Mouse (Mus musculus): ENCODE measurements at regions not wholly inside any gene's neighbourhood (a gene's known extent, or its start where the extent isn't known, plus 50 kb on each side); places are given as distances from the start of the nearest gene placed in this dataset.

DNA sequence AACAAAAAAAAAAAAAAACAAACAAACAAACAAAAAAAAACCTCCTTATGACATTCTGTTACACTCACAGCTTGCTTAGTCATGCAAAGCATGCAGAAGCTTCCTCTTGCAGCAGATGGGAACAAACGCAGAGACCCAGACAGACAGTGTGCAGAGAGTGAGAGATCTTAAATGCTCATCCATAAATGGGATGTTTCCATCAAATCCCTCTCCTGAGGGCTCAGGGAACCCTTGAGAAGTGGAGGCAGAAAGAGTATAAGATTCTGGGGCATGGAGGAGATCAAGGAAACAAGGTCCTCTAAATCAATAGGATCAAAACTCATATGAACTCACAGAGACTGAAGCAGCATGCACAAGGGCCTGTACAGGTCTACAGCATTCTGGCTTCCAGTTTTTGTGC, 52.5 kb downstream of the Adm start:
- Histone ChIP-seq H3K27me3 (ENCODE audit: control insufficient read depth in 1 of 2, insufficient read depth in 2 of 2, low read length in 2 of 2) (peaks cover 0 to 1% of the 10 kb centered on the region in 2 experiments; a peak in 2 of 4 replicates), H3K4me3 (ENCODE audit: control insufficient read depth in 1 of 2, insufficient read depth in 1 of 2, low read depth in 2 of 2, low read length in 2 of 2) (no peak overlapping the region), H3K27ac (ENCODE audit: control insufficient read depth, low read depth, low read length) (no peak overlapping the region), H3K36me3 (ENCODE audit: control insufficient read depth in 1 of 2, insufficient read depth in 2 of 2, low read length in 2 of 2) (no peaks in the 10 kb centered on the region), H3K9ac (ENCODE audit: control insufficient read depth, low read depth, low read length, poor library complexity, severe bottlenecking) (no peak overlapping the region), H3K79me2 (ENCODE audit: control insufficient read depth, insufficient read depth, low read length, poor library complexity) (no peaks in the 10 kb centered on the region), H3K9me3 (replicated peaks; ENCODE audit: insufficient read depth, low read length) (no peaks in the 10 kb centered on the region), H3K4me1 (ENCODE audit: control insufficient read depth in 1 of 2, insufficient read depth in 2 of 2, low read length in 2 of 2) (no peaks in the 10 kb centered on the region)
- no peak for DNase-seq (ENCODE audit: low read depth, low spot score)
- TF ChIP-seq MYC (IDR thresholded peaks at IDR 0.05; ENCODE audit: low read depth, low read length) (no peak), CHD1 (IDR thresholded peaks at IDR 0.05; ENCODE audit: low read depth, low read length) (no peak), GATA1 (IDR thresholded peaks at IDR 0.05; ENCODE audit: low read depth, low read length) (no peak), ELF1 (IDR thresholded peaks at IDR 0.05; ENCODE audit: low read depth, low read length) (no peak), GABPA (IDR thresholded peaks at IDR 0.05; ENCODE audit: low read depth, low read length) (no peak), ZKSCAN1 (IDR thresholded peaks at IDR 0.05; ENCODE audit: low read depth, low read length) (no peak), MYB (IDR thresholded peaks at IDR 0.05; ENCODE audit: low read depth, low read length) (no peak), TBP (IDR thresholded peaks at IDR 0.05; ENCODE audit: low read depth, low read length) (no peak), RAD21 (IDR thresholded peaks at IDR 0.05; ENCODE audit: low read depth, low read length) (no peak), HCFC1 (IDR thresholded peaks at IDR 0.05; ENCODE audit: low read depth, low read length) (no peak), MAFK (IDR thresholded peaks at IDR 0.05; ENCODE audit: borderline replicate concordance, low read depth, low read length) (no peak), RCOR1 (IDR thresholded peaks at IDR 0.05; ENCODE audit: low read depth, low read length) (no peak), KAT2A (conservative IDR thresholded peaks at IDR 0.05; ENCODE audit: low read depth, low read length) (no peak), SIN3A (IDR thresholded peaks at IDR 0.05; ENCODE audit: low read length) (no peak), SMC3 (IDR thresholded peaks at IDR 0.05; ENCODE audit: low read depth, low read length) (no peak), TCF12 (IDR thresholded peaks at IDR 0.05; ENCODE audit: low read depth, low read length) (no peak), ZNF384 (IDR thresholded peaks at IDR 0.05; ENCODE audit: low read depth, low read length) (no peak), TAL1 (IDR thresholded peaks at IDR 0.05; ENCODE audit: low read length) (no peak), CHD2 (IDR thresholded peaks at IDR 0.05; ENCODE audit: low read length) (no peak)

DNA sequence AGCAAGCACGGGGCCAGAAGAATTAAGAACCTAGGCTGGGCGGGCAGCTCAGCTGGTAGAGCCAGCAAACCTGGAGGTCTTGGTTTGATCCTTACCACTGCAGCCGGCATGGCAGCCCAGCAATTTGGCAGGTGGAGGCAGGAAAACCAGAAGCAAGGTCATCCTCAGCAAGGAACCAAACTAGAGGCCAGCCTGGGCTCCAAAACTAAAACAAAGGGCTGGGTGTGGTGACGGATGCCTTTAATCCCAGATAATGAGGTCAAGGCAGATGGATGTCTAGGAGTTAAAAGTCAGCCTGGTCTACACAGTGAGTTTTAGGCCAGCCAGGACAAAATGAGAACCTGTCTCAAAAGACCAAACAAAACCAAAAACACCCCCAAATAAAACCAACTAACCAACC, 55.5 kb downstream of the Adm start:
- no peaks in the 10 kb centered on the region for H3K4me1 ChIP-seq (ENCODE audit: control insufficient read depth in 1 of 2, insufficient read depth in 2 of 2, low read length in 2 of 2)
- no peaks in the 10 kb centered on the region for H3K79me2 ChIP-seq (ENCODE audit: control insufficient read depth, insufficient read depth, low read length, poor library complexity)
- no peaks in the 10 kb centered on the region for H3K9me3 ChIP-seq (replicated peaks; ENCODE audit: insufficient read depth, low read length)
- DNase-seq (ENCODE audit: low read depth, low spot score): no peak
- no peak overlapping the region for H3K27ac ChIP-seq (ENCODE audit: control insufficient read depth, low read depth, low read length)
- TF ChIP-seq ELF1 (IDR thresholded peaks at IDR 0.05; ENCODE audit: low read depth, low read length): no peak
- TF ChIP-seq GATA1 (IDR thresholded peaks at IDR 0.05; ENCODE audit: low read depth, low read length): no peak
- TF ChIP-seq EP300 (IDR thresholded peaks at IDR 0.05; ENCODE audit: low read depth in 1 of 2, low read length in 2 of 2): no peak
- TF ChIP-seq NRF1 (IDR thresholded peaks at IDR 0.05; ENCODE audit: insufficient read depth, low read depth, low read length, poor library complexity, severe bottlenecking): no peak
- TF ChIP-seq SMC3 (IDR thresholded peaks at IDR 0.05; ENCODE audit: low read depth, low read length): no peak
- no peak for TF ChIP-seq MAZ (IDR thresholded peaks at IDR 0.05; ENCODE audit: low read depth, low read length)
- TF ChIP-seq CHD2 (IDR thresholded peaks at IDR 0.05; ENCODE audit: low read length): no peak
- no peak overlapping the region for H3K9ac ChIP-seq (ENCODE audit: control insufficient read depth, low read depth, low read length, poor library complexity, severe bottlenecking)
- H3K4me3 ChIP-seq (ENCODE audit: control insufficient read depth in 1 of 2, insufficient read depth in 1 of 2, low read depth in 2 of 2, low read length in 2 of 2): no peak overlapping the region
- H3K36me3 ChIP-seq (ENCODE audit: control insufficient read depth in 1 of 2, insufficient read depth in 2 of 2, low read length in 2 of 2): no peaks in the 10 kb centered on the region
- H3K27me3 ChIP-seq (ENCODE audit: control insufficient read depth in 1 of 2, insufficient read depth in 2 of 2, low read length in 2 of 2): peaks cover 0 to 1% of the 10 kb centered on the region in 2 experiments; a peak in 1 of 4 replicates
